Mouse (Mus musculus) midbrain, embryonic 13.5 days (tissue): ENCODE measurements around the gene Pomt1. TPM values are rescaled to one million over a fixed set of nuclear protein-coding genes. Genes with fewer than 3 reads are reported as not detected.

ENCODE experiments used
- ATAC-seq: fragments of 200-750 bp; cut with Nextera tagmentation; 2 replicates; pipeline ENCODE4 v1.8.0; 2017; ENCODE audit warnings: mild to moderate bottlenecking, moderate TSS enrichment, moderate library complexity
- H3K27ac ChIP-seq: fragments of 300-500 bp; sonication (generic); 2 replicates; pipeline ENCODE4 v1.5.1; 2015; ENCODE audit warnings: inconsistent platforms, mild to moderate bottlenecking, moderate library complexity
- H3K27me3 ChIP-seq: fragments of 300-500 bp; sonication (generic); 2 replicates; pipeline ENCODE4 v1.6.1; 2015; ENCODE audit warnings: mild to moderate bottlenecking, inconsistent platforms
- H3K36me3 ChIP-seq: fragments of 300-500 bp; sonication (generic); 2 replicates; pipeline ENCODE4 v1.6.1; 2015; ENCODE audit warnings: mild to moderate bottlenecking, inconsistent platforms
- H3K4me1 ChIP-seq: fragments of 300-500 bp; sonication (generic); replicated peaks from 2 replicates; pipeline ENCODE4 v1.6.1; 2015; ENCODE audit warnings: inconsistent platforms
- H3K4me2 ChIP-seq: fragments of 300-500 bp; sonication (generic); replicated peaks from 2 replicates; pipeline ENCODE4 v1.6.1; 2015; ENCODE audit warnings: moderate library complexity, mild to moderate bottlenecking, inconsistent platforms
- H3K4me3 ChIP-seq: fragments of 300-500 bp; sonication (generic); replicated peaks from 2 replicates; pipeline ENCODE4 v1.5.1; 2015; ENCODE audit warnings: mild to moderate bottlenecking, inconsistent platforms
- H3K9ac ChIP-seq: fragments of 300-500 bp; sonication (generic); replicated peaks from 2 replicates; pipeline ENCODE4 v1.6.1; 2015; ENCODE audit warnings: mild to moderate bottlenecking, inconsistent platforms
- H3K9me3 ChIP-seq: fragments of 300-500 bp; sonication (generic); 2 replicates; pipeline ENCODE4 v1.6.1; 2016; ENCODE audit warnings: mild to moderate bottlenecking, inconsistent platforms
- WGBS: fragments of 180-500 bp; shearing (Covaris S2); methylation state at CpG from one replicate; pipeline ENCODE4 v1.1.7; 2015; 5-methylcytosine and 5-hydroxymethylcytosine counted together
- polyA plus RNA-seq: library from polyadenylated mRNA; unstranded; fragments of >200 nt; fragmentation: Nextera tagmentation; extraction: Ambion mirVana; gene quantifications from 2 replicates; pipeline ENCODE4 v1.2.1, GENCODE M21; 2015

Pomt1 gene
- 28.2 and 28.6 TPM in 2 replicates for polyA plus RNA-seq

DNA sequence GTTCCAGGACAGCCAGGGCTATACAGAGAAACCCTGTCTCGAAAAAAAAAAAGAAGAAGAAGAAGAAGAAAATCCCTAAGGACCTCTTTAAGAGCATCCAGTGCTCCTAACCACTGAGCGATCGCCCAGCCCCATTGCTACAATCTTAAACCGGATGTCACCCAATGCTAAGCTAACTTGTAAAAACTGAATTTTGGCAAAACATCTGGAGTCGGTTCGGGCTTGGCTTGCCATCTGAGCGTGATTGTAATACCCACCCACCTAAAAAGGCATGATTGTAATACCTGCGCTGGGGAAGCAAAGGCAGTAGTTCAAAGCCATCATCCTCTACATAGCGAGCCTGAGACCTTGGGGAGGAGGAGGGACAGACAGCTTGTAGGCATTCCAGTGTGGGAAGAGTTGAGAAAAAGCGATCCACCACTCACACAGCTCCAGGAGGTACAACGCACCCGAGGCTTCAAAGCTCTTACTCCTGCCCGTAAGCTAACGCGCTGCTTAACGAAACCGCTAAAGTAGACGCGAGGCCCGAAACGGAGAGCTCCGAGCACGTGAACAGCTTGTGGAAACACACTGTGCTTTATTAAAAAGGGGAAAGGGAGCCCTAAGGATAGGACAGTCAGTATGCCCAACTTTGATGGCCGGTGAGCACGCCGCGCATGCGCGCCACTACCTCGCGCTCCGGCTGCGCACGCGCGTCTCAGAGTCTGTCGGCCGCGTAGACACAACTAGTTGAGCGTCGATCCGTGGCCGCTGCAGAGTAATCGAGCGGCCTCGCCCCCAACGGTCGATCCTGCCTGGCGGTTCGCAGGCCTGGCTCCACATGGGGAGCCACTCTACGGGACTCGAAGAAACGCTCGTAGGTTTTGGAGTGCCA is at the start of gene Pomt1:
Pomt1 (plus strand) TSS at position 705 of the 874 bp plus-strand sequence.
- peak; percentile 93 for ATAC-seq
- H3K4me2 ChIP-seq = peak within 1 kb of the TSS; percentile 89
- peak within 1 kb of the TSS; percentile 83 for H3K27ac ChIP-seq
- H3K4me3 ChIP-seq = peak within 1 kb of the TSS; percentile 73
- H3K36me3 ChIP-seq = peaks cover 39% of the 10 kb centered on the region
- H3K9ac ChIP-seq = peak within 1 kb of the TSS; percentile 81
- under 1% methylated on average over 54 of the region's 54 CpGs for WGBS
- H3K9me3 ChIP-seq = no peaks in the 10 kb centered on the region
- H3K4me1 ChIP-seq = peaks cover 25% of the 10 kb centered on the region
- no peaks in the 10 kb centered on the region for H3K27me3 ChIP-seq

DNA sequence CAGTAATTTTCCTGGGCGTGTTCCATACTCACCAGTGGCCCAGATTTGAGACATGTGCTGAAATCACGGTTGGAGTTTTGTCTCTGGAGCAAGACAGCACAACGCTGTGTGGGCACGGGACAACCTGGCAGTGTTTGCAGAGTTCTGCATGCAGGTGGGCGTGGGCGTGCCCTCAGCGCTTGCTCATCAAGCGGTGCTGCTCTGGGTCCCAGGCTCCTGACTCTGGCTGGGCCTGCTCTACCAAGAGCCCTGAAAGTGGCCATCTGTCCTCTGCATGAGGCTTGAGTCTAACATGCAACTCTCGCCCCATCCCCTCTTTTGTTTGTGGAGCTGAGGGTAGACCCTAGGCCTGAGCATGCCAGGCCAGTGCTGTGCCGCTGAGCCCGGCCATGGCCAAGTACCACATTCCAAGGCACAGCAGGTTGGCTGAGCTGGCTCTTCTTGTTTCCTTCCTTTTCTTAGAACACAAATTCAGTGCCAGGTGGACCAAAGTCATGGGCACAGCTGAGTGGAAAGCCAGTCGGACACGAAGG is 49.3 kb upstream of the Pomt1 start:
- no peaks in the 10 kb centered on the region for H3K27me3 ChIP-seq
- no peak overlapping the region for H3K4me3 ChIP-seq
- ATAC-seq = no peak
- H3K9ac ChIP-seq = no peak overlapping the region
- 97% methylated on average over 13 of the region's 13 CpGs for WGBS
- H3K27ac ChIP-seq = no peak overlapping the region
- no peak overlapping the region for H3K4me2 ChIP-seq
- no peaks in the 10 kb centered on the region for H3K9me3 ChIP-seq
- peaks cover 15% of the 10 kb centered on the region for H3K4me1 ChIP-seq
- peaks cover 82% of the 10 kb centered on the region for H3K36me3 ChIP-seq

DNA sequence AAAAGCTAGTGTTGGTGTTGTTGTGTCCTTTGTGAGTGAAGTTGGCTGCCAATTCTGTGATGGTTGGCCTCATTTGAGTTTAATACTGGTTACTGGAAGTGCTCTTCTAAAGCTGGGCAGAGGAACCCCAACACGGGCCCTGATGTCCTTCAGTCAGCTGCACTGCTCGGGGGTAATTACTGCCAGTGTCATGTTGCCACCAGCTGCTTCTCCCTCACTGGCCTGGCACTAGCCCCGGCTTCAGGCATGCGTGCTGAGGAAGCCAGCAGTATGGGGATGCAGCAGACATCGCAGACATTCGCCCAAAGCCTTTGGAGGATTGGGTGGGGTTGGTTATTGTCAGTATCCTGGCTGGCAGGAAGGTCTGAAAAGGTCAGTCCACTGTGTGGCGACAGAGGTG is 48.7 kb upstream of the Pomt1 start:
- peaks cover 87% of the 10 kb centered on the region for H3K36me3 ChIP-seq
- no peaks in the 10 kb centered on the region for H3K27me3 ChIP-seq
- no peak overlapping the region for H3K4me3 ChIP-seq
- H3K4me1 ChIP-seq = peaks cover 9% of the 10 kb centered on the region
- WGBS = 93% methylated on average over 7 of the region's 7 CpGs
- H3K4me2 ChIP-seq = no peak overlapping the region
- ATAC-seq = no peak
- H3K9ac ChIP-seq = no peak overlapping the region
- H3K9me3 ChIP-seq = no peaks in the 10 kb centered on the region
- H3K27ac ChIP-seq = no peak overlapping the region

DNA sequence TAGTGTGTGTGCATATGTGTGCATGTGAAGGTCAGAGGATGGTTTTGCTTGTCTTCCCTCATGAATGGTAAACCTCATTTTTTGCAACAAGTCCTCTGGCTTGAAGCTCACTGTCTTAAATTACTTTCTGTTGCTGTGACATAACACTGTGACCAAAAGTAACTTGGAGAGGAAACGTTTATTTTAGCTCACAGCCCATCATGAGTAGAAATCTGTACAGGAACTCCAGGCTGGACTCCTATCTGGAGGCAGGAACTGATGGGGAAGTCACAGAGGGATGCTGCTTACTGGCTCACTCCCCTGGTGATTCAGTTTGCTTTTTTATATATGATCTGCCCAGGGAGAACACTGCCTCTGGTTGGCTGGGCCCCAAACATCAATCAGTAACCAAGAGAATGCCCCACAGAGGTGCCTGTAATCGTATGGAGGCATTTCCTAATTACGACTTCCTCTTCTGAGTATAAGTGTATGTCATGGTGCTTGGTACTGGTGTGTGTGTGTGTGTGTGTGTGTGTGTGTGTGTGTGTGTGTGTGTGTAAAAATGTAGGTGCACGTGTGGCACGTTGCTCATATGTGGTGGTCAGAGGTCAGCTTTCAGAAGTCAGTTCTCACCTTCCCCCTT is 47.2 kb upstream of the Pomt1 start:
- Histone ChIP-seq H3K27me3 (no peaks in the 10 kb centered on the region), H3K4me2 (no peak overlapping the region), H3K4me1 (no peaks in the 10 kb centered on the region), H3K27ac (no peak overlapping the region), H3K4me3 (no peak overlapping the region), H3K36me3 (peaks cover 87% of the 10 kb centered on the region), H3K9ac (no peak overlapping the region), H3K9me3 (no peaks in the 10 kb centered on the region)
- no peak for ATAC-seq
- 84% methylated on average over 5 of the region's 5 CpGs for WGBS

DNA sequence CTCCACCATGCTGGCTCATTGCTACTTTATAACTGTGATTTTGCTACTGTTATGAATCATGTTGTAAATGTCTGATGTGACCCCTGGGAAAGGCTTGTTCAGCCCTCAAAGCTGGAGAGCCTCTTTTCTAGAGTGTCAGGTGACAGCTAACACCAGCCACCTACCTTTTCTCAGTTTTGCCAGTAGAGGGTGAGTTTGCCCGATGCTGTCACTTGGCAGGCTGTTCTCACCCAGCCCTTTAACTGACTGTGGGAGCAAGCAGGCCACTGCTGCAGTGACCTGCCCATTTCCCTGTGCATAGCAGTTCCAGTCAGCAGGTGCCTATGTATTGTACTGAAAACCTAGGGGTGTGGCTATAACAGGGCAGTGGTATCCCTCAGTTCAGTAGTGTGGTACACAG is 45.8 kb upstream of the Pomt1 start:
- no peak overlapping the region for H3K4me3 ChIP-seq
- peaks cover 89% of the 10 kb centered on the region for H3K36me3 ChIP-seq
- no peaks in the 10 kb centered on the region for H3K4me1 ChIP-seq
- no peak overlapping the region for H3K4me2 ChIP-seq
- no peaks in the 10 kb centered on the region for H3K9me3 ChIP-seq
- H3K27ac ChIP-seq = no peak overlapping the region
- ATAC-seq = no peak
- H3K27me3 ChIP-seq = no peaks in the 10 kb centered on the region
- no peak overlapping the region for H3K9ac ChIP-seq
- WGBS = 78% methylated on average over 1 of the region's 1 CpGs

DNA sequence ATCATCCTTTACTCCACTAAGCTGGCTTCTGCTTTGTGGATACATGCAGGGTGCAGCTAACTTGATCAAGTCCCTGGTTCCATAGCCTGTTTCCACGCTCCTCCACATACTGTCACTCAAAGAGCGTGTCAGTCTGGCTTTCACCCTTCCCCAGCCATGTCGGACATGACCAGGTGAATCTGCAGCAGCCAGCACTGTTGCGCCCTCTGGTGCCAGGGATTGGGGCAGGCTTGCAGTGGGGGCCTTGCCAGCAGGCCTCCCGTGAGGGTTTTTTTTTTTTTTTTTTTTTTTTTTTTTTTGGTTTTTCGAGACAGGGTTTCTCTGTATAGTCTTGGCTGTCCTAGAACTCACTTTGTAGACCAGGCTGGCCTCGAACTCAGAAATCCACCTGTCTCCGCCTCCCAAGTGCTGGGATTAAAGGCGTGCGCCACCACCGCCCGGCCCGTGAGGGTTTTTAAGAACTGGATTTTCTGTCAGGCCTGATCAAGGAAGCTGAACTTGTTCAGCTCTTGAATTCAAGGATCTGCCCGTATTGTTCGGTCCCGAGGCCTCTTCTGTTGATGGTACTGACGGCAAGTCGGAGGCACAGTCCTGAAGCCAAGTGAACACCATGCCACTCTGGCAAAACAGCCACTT is 44.4 kb upstream of the Pomt1 start:
- no peaks in the 10 kb centered on the region for H3K27me3 ChIP-seq
- no peak overlapping the region for H3K27ac ChIP-seq
- no peaks in the 10 kb centered on the region for H3K4me1 ChIP-seq
- no peak overlapping the region for H3K9ac ChIP-seq
- WGBS = 84% methylated on average over 17 of the region's 18 CpGs
- H3K36me3 ChIP-seq = peaks cover 90% of the 10 kb centered on the region
- no peak for ATAC-seq
- no peak overlapping the region for H3K4me3 ChIP-seq
- H3K4me2 ChIP-seq = no peak overlapping the region
- no peaks in the 10 kb centered on the region for H3K9me3 ChIP-seq

DNA sequence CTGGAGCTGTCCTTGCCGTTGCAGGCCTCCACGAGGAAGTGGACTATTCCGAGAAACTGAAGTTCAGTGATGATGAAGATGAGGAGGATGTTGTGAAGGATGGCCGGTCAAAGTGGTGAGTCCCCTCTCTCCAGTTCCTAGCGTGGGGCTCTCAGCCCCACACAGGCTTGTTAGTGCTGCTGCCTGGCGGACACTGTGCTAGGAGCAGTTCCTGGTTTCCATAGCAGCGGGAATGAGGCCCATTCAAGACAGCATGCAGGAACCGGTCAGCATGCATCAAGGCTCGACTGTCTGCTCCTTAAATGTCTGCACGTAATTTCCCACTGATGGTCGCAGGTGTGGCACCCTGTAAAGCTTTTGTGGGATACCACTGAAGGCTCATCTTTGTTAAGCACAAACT is 37.4 kb upstream of the Pomt1 start:
- H3K27me3 ChIP-seq = no peaks in the 10 kb centered on the region
- H3K4me3 ChIP-seq = no peak overlapping the region
- no peak overlapping the region; the same call in 1 of the 2 replicates for H3K9ac ChIP-seq
- 72% methylated on average over 11 of the region's 11 CpGs for WGBS
- no peak overlapping the region for H3K4me2 ChIP-seq
- peaks cover 100% of the 10 kb centered on the region for H3K36me3 ChIP-seq
- no peaks in the 10 kb centered on the region for H3K9me3 ChIP-seq
- H3K4me1 ChIP-seq = no peaks in the 10 kb centered on the region
- H3K27ac ChIP-seq = no peak overlapping the region
- no peak for ATAC-seq

DNA sequence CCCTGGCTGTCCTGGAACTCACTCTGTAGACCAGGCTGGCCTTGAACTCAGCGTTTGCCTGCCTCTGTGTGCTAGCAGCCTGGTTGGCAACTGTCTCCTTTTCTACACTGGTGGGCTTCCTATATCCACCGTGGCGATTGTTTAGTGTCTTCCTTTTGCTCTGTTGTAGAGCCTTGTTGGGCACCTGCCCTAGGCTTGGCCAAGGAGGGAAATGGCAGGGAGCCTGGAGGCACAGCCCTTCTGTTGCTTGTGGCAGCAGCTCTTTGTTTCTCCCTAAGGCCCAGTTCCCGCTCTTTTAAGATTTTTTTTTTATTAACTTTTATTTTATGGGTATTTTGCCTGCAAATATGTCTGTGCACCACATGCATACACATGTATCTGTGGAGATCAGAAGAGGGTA is 36.4 kb upstream of the Pomt1 start:
- Histone ChIP-seq H3K27ac (no peak overlapping the region), H3K4me2 (no peak overlapping the region), H3K4me1 (no peaks in the 10 kb centered on the region), H3K4me3 (no peak overlapping the region), H3K27me3 (no peaks in the 10 kb centered on the region), H3K9ac (no peak overlapping the region), H3K36me3 (peaks cover 100% of the 10 kb centered on the region), H3K9me3 (no peaks in the 10 kb centered on the region)
- 95% methylated on average over 4 of the region's 4 CpGs for WGBS
- no peak for ATAC-seq

DNA sequence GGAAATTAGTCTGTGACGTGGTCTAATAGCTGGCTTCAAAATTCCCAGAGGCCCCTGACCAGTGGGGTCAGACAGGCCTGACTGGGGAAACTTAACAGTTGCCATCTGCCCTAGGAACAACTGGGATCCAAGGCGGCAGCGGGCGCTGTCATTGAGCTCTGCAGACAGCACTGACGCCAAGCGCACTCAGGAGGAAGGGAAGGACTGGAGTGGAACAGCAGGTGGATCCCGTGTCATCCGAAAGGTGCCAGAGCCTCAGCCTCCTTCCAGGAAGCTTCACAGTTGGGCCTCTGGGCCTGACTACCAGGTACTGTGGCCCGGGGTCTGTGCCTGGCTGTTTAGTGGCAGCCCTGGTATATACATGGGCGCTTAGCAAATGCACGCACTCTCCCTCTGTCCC is 35.7 kb upstream of the Pomt1 start:
- Histone ChIP-seq H3K36me3 (peaks cover 100% of the 10 kb centered on the region), H3K27ac (peak overlapping the region; percentile 47), H3K4me2 (no peak overlapping the region), H3K9me3 (no peaks in the 10 kb centered on the region), H3K4me3 (no peak overlapping the region), H3K27me3 (no peaks in the 10 kb centered on the region), H3K9ac (no peak overlapping the region), H3K4me1 (no peaks in the 10 kb centered on the region)
- no peak for ATAC-seq
- WGBS = 89% methylated on average over 11 of the region's 11 CpGs

DNA sequence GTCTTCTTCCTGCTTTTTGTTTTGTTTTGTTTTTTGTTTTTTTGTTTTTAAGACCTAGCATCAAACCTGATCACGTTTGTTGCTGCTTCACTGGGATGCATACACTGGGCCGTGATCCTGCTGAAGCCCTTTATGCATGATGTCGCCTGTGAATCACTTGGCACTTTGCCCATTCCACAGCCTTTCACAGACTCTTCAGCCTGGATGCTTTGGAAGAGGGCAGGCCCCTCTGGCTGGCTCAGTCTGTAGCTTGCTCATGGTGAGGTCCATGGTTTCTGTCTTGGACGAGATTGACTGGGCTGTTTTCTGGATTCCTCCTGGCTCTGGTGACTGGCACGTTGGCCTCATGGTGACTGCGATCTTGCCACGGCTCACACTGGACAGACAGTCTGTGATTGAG is 34.9 kb upstream of the Pomt1 start:
- H3K9ac ChIP-seq = no peak overlapping the region
- no peak overlapping the region for H3K4me2 ChIP-seq
- ATAC-seq = peak; percentile 80
- peaks cover 100% of the 10 kb centered on the region for H3K36me3 ChIP-seq
- H3K4me1 ChIP-seq = no peaks in the 10 kb centered on the region
- no peak overlapping the region for H3K4me3 ChIP-seq
- no peaks in the 10 kb centered on the region for H3K27me3 ChIP-seq
- WGBS = 64% methylated on average over 7 of the region's 7 CpGs
- H3K9me3 ChIP-seq = no peaks in the 10 kb centered on the region
- no peak overlapping the region for H3K27ac ChIP-seq

DNA sequence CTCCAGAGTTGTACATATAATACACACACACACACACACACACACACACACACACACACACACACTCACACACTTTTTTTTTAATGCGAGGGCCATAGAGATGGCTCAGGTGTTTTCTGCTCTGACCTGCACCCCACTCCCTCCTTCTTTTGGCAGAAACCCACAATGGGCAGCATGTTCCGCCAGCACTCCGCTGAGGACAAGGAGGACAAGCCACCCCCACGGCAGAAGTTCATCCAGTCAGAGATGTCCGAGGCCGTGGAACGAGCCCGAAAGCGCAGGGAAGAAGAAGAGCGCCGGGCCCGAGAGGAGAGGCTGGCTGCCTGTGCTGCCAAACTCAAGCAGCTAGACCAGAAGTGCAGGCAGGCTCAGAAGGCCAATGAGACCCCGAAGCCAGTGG is 32.5 kb upstream of the Pomt1 start:
- H3K9ac ChIP-seq = no peak overlapping the region
- H3K4me2 ChIP-seq = no peak overlapping the region
- no peaks in the 10 kb centered on the region for H3K9me3 ChIP-seq
- no peak overlapping the region for H3K4me3 ChIP-seq
- no peaks in the 10 kb centered on the region for H3K4me1 ChIP-seq
- peaks cover 100% of the 10 kb centered on the region for H3K36me3 ChIP-seq
- no peaks in the 10 kb centered on the region for H3K27me3 ChIP-seq
- ATAC-seq = no peak
- WGBS = 93% methylated on average over 13 of the region's 13 CpGs
- H3K27ac ChIP-seq = no peak overlapping the region

DNA sequence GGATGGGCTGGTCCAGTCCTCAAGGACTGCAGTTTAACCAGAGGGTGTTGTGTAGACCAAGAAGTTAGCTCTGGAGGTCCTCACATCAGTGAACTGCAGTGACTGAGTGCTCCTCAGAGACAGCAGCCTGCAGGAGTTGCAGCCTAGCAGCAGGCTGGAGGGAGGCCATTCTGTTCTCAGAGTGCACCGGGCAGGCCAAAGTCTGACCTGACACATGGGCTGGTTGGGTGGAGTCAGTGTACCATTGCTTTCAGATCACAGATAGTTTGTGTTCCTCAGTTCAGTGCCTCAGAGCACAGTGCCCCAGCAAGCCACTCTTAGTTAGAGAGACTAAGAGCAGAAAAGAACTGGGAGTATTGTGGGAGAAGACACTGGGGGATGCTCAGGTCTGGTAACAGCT is 28.7 kb upstream of the Pomt1 start:
- Histone ChIP-seq H3K27me3 (no peaks in the 10 kb centered on the region), H3K27ac (no peak overlapping the region), H3K9ac (no peak overlapping the region), H3K4me2 (no peak overlapping the region), H3K4me1 (no peaks in the 10 kb centered on the region), H3K9me3 (no peaks in the 10 kb centered on the region), H3K4me3 (no peak overlapping the region), H3K36me3 (peaks cover 100% of the 10 kb centered on the region)
- no peak for ATAC-seq
- 100% methylated on average over 1 of the region's 1 CpGs for WGBS
